Mouse (Mus musculus) olfactory bulb, adult 2 months (tissue): ENCODE data around the gene AI837181. TPM values are rescaled to one million over a fixed set of nuclear protein-coding genes. Genes with fewer than 3 reads are reported as not detected.
A peak's percentile ranks its signal among the peaks of the same experiment; 100 is the strongest.

ENCODE experiments used
- H3K27ac ChIP-seq: fragments of 200-500 bp; 2 replicates; pipeline ENCODE4 v1.5.1; 2012; ENCODE audit warnings: low read depth, low read length; ENCODE audit not compliant: insufficient read depth
- H3K4me1 ChIP-seq: fragments of 200-500 bp; 2 replicates; pipeline ENCODE4 v1.6.1; 2012; ENCODE audit warnings: low read length; ENCODE audit not compliant: control insufficient read depth, insufficient read depth
- H3K4me3 ChIP-seq: fragments of 200-500 bp; 2 replicates; pipeline ENCODE4 v1.5.1; 2012; ENCODE audit warnings: mild to moderate bottlenecking, low read depth, low read length, moderate library complexity; ENCODE audit not compliant: insufficient read depth
- CTCF ChIP-seq: fragments of 200-500 bp; IDR thresholded peaks from 2 replicates; pipeline ENCODE4 v1.5.1; 2012; ENCODE audit warnings: low read depth, mild to moderate bottlenecking, low read length, moderate library complexity; ENCODE audit not compliant: insufficient read depth
- POLR2A ChIP-seq: fragments of 200-500 bp; IDR thresholded peaks from 2 replicates; pipeline ENCODE4 v1.6.1; 2012; ENCODE audit warnings: mild to moderate bottlenecking, low read depth, low read length, moderate library complexity; ENCODE audit not compliant: insufficient read depth
- WGBS: fragments of 180-500 bp; shearing (Covaris S2); methylation state at CpG from one replicate; pipeline ENCODE4 v1.1.7; 2018; 5-methylcytosine and 5-hydroxymethylcytosine counted together
- polyA plus RNA-seq: library from polyadenylated mRNA; stranded (reverse); fragments of >200 nt; gene quantifications from 2 replicates; pipeline ENCODE4 v1.2.4, GENCODE M21; 2012; ENCODE audit warnings: low replicate concordance; ENCODE audit not compliant: missing spikeins, insufficient read depth, insufficient read length

AI837181 gene
- polyA plus RNA-seq, 1 experiment: not detected

GRCm38 (mm10) chr19:5459019-5459418 is 34.1 kb downstream of the AI837181 start:
- Histone ChIP-seq H3K4me3 (no peak overlapping the region), H3K27ac (peak overlapping the region; percentile 59), H3K4me1 (peaks cover 37% of the 10 kb centered on the region)
- no peak for TF ChIP-seq CTCF
- 29% methylated on average over 7 of the region's 7 CpGs for WGBS

GRCm38 (mm10) chr19:5459896-5460295 is 35.0 kb downstream of the AI837181 start:
- peaks cover 35% of the 10 kb centered on the region for H3K4me1 ChIP-seq
- 21% methylated on average over 3 of the region's 3 CpGs for WGBS
- H3K27ac ChIP-seq: no peak overlapping the region
- H3K4me3 ChIP-seq: no peak overlapping the region
- TF ChIP-seq POLR2A: no peak

- Histone ChIP-seq H3K27ac (peak within 1 kb of the TSS; percentile 48), H3K4me3 (peak within 1 kb of the TSS; percentile 71), H3K4me1 (peaks cover 34% of the 10 kb centered on the region)
- TF ChIP-seq CTCF: no peak
- TF ChIP-seq POLR2A: peak; percentile 95
- under 1% methylated on average over 32 of the region's 32 CpGs for WGBS
Observed at GRCm38 (mm10) chr19:5460465-5460911, 35.5 kb downstream of the AI837181 start, which contains the start of gene Fibp. Gene Fibp (plus strand): TSS chr19:5460615.

- 88% methylated on average over 6 of the region's 6 CpGs for WGBS
- H3K27ac ChIP-seq: no peak overlapping the region
- H3K4me1 ChIP-seq: peaks cover 31% of the 10 kb centered on the region
- TF ChIP-seq CTCF: no peak
- TF ChIP-seq POLR2A: no peak
- no peak overlapping the region for H3K4me3 ChIP-seq
Observed at GRCm38 (mm10) chr19:5461411-5461810, 36.5 kb downstream of the AI837181 start.

- 89% methylated on average over 9 of the region's 9 CpGs for WGBS
- Histone ChIP-seq H3K4me1 (peaks cover 25% of the 10 kb centered on the region), H3K4me3 (no peak overlapping the region), H3K27ac (no peak overlapping the region)
- TF ChIP-seq POLR2A: no peak
- no peak for TF ChIP-seq CTCF
Observed at GRCm38 (mm10) chr19:5463212-5463611, 38.3 kb downstream of the AI837181 start.

- H3K27ac ChIP-seq: peak overlapping the region; percentile 70
Observed at GRCm38 (mm10) chr19:5463791-5464562, 39.0 kb downstream of the AI837181 start.

GRCm38 (mm10) chr19:5465037-5465436 is 40.1 kb downstream of the AI837181 start:
- Histone ChIP-seq H3K27ac (no peak overlapping the region), H3K4me3 (no peak overlapping the region; the same call in 1 of the 2 replicates), H3K4me1 (peaks cover 23% of the 10 kb centered on the region)
- no peak for TF ChIP-seq CTCF
- 92% methylated on average over 8 of the region's 8 CpGs for WGBS

More at GRCm38 (mm10) chr19:5463791-5464562, 39.0 kb downstream of the AI837181 start:
- H3K4me1 ChIP-seq: peaks cover 25% of the 10 kb centered on the region
- TF ChIP-seq CTCF (peak; percentile 91), POLR2A (no peak)
- peak overlapping the region; percentile 47 for H3K4me3 ChIP-seq
- 9% methylated on average over 15 of the region's 15 CpGs for WGBS

- no peak overlapping the region for H3K4me3 ChIP-seq
- TF ChIP-seq POLR2A (no peak), CTCF (no peak)
- H3K4me1 ChIP-seq: peaks cover 25% of the 10 kb centered on the region
- no peak overlapping the region for H3K27ac ChIP-seq
- WGBS: 89% methylated on average over 6 of the region's 6 CpGs
Observed at GRCm38 (mm10) chr19:5466916-5467500, 42.1 kb downstream of the AI837181 start.

- H3K4me3 ChIP-seq: no peak within 1 kb of the TSS
- peaks cover 25% of the 10 kb centered on the region for H3K4me1 ChIP-seq
- H3K27ac ChIP-seq: no peak within 1 kb of the TSS
- WGBS: 52% methylated on average over 5 of the region's 5 CpGs
- TF ChIP-seq POLR2A (no peak), CTCF (no peak)
Observed at GRCm38 (mm10) chr19:5468374-5468773, 43.4 kb downstream of the AI837181 start, which contains the start of gene Ctsw. Gene Ctsw (minus strand): TSS chr19:5468507.
